Mouse (Mus musculus) MEL (cell line): Measurements from ENCODE around the gene Grid1.

Experiments
- CTCF ChIP-seq, 3 experiments: IDR thresholded peaks in 2 of 3; conservative IDR thresholded peaks in 1 of 3; 2 replicates each; pipeline ENCODE4 v1.5.1; 2011 to 2012; ENCODE audit warnings: low read length in 3 of 3, low read depth in 2 of 3, mild to moderate bottlenecking in 2 of 3, improper control_type of control experiment in 1 of 3, inconsistent platforms in 1 of 3, mixed read lengths in 1 of 3, moderate library complexity in 1 of 3; ENCODE audit not compliant: control insufficient read depth in 1 of 3, insufficient read depth in 1 of 3, poor library complexity in 1 of 3, severe bottlenecking in 1 of 3
- ELF1 ChIP-seq: IDR thresholded peaks from 2 replicates; pipeline ENCODE4 v1.6.1; 2014; ENCODE audit warnings: low read depth, mild to moderate bottlenecking, inconsistent platforms, low read length, improper control_type of control experiment, moderate library complexity
- MXI1 ChIP-seq: IDR thresholded peaks from 2 replicates; pipeline ENCODE4 v1.6.1; 2011; ENCODE audit warnings: mild to moderate bottlenecking, low read depth, low read length, improper control_type of control experiment

- no peak for TF ChIP-seq CTCF (IDR thresholded peaks at IDR 0.05 in 2 of 3, conservative IDR thresholded peaks at IDR 0.05 in 1 of 3; ENCODE audit: control insufficient read depth in 1 of 3, insufficient read depth in 1 of 3, low read depth in 2 of 3, low read length in 3 of 3, poor library complexity in 1 of 3, severe bottlenecking in 1 of 3)
- no peak for TF ChIP-seq MXI1
- no peak for TF ChIP-seq ELF1
Measured at GRCm38 (mm10) chr14:34921265-34921664, 101.4 kb downstream of the Grid1 start.
